Mouse (Mus musculus) neutrophil, adult 83 days (primary cell): ENCODE results near the gene Dohh. TPM values are rescaled to one million over a fixed set of nuclear protein-coding genes. Genes with fewer than 3 reads are reported as not detected.

ENCODE experiments used
- total RNA-seq, 2 experiments: library from RNA; stranded (reverse); gene quantifications; one replicate each; pipeline ENCODE4 v1.2.4; 2023

The Dohh gene
- total RNA-seq, result 10 to 100 TPM; 17.9 to 20.0 TPM

DNA sequence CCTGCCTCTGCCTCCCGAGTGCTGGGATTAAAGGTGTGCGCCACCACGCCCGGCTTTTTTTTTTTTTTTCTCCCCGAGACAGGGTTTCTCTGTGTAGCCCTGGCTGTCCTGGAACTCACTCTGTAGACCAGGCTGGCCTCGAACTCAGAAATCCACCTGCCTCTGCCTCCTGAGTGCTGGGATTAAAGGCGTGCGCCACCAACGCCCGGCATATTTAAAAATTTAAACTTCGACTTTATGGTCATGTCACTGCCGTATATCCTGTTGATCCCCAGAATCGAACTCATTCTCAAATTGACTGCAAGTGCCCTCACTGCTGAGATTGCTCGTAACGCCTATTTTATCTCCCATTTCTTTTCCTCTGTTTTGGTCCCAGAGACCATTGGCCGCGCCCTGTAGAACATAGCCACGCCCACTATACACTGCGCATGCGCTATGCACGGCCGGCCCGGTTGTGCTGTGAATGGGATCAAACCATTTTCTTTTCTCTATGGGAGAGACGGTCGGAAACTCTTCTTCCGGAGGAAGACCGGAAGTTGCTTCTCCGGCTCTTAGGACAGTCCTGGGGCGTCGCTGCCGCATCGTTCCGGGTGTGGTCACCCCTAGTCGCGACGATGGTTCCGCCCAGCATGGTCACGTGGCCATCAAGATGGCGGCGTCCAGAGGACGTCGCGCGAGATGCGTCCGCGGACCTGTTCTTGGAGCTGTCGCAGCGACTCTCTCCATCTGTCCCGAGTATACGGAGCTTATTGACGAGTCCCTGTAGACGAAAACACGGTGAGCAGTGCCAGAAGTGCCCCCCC lies at the start of gene Dohh, which contains the start of gene Gm48551:
Dohh (plus strand) TSS at position 627 of the 803 bp plus-strand sequence.
Gm48551 (plus strand) TSS at position 665 of the 803 bp plus-strand sequence.

DNA sequence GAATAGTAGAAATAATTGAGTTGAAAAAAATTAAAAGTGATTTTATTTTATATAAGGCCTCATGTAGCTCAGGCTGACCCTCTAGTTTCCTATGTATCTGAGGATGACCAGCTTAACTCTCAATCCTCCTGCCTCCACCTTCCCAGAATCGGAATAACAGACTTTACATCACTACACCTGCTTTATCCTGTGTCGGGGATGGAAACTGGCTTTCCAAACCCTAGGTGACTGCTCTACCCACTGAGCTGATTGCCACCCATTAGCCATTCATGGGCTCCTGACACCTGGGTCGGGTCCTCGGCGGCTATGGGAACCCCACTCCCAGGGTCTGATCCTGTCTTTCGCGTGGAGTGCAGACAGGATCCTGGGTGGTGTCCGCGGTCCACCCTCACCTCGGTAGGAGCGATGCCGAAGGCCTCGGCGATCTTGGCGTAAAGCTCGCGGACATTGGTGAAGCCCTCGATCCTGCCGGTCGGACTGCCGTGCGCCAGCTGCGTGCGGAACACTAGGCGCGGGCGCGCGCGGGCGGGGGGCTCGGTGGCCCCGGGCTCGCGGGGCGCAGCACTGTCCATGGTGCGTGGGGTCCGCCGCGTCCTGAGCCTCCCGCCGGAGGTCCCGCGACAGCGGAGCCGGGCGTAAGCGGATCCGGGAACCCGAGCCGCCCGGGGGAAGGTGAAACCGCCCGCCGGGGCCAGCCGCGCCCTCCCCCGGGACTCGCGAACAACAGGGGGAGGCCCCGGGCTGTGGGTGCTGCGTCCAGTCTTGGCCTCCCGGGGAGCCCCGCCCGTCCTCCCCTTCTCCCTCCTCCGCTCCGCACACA lies 41.3 kb upstream of the Dohh start, which contains the start of gene Gipc3:
Gipc3 (minus strand) TSS at position 581 of the 820 bp plus-strand sequence.

DNA sequence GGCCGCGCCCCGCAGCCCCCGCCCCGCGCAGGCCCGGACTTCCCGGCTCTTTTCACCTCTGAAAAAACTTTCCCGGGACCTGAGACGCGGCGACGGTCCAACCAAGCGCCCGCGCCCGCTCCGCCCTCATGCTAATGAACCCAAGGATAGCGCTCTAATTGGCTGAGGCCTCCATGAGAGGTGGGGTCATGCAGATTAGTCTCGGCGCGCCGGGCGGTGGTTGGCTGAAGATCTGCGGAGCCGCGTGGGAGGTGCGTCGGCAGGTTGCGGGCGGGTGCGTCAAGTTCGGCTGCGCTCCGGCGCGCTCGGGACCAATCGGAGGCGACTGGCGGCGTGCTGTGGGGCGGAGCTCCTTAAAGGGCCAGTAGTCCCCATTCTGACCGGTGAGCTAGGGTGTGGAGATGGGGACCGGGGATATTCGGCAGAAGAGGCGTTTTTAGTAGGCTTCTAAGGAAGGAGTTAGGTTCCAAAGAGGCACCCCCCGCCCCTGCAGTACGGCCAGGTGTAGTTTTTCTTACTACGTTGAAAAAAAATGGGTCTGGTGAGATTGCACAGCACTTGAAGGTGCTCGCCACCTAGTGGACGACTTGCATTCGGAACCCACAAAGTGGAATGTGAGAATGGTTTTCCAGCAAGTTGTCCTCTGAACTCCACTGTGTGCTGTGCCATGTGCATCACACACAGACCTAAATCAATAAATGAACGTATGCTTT lies 33.7 kb upstream of the Dohh start, which contains the start of gene Hmg20b:
Hmg20b (minus strand) TSS at position 130 of the 713 bp plus-strand sequence.

DNA sequence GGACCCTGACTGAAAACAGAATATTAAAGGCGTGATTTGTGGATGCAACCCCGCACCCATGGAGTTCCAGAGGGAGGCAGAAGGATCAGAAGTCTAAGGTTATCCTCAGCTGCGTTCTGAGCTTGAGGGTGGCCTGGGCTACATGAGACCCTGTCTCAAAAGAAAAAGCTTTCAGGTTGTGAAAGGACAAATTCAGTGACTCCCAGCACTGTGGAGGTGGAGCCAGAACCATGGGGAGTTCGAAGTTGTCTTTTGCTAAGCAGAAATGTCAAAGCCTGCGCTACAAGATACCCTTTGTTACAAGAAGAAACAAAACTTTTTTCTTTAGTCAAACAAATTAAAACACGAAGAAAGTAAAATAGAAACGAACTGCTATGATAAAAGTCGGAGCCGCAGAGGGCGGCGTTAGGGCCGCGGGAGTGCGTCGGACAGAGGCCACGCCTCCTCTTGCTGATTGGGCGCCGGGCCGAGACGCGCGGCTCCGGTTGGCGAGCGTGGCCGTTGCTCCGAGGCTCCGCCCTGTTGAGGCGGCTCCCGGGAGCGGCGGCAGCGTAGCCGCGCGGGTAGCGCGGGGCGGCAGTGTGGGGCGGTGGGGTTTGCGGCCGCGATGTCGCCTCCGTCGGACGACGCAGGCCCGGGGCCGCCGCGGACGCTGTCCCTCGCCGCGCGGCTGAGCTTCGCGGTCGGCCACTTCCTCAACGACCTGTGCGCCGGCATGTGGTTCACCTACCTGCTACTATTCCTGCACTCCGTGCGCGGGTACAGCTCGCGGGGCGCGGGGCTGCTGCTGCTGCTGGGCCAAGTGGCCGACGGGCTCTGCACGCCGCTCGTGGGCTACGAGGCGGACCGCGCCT lies 27.0 kb upstream of the Dohh start, which contains the start of gene Mfsd12:
Mfsd12 (plus strand) TSS at position 501 of the 854 bp plus-strand sequence.

DNA sequence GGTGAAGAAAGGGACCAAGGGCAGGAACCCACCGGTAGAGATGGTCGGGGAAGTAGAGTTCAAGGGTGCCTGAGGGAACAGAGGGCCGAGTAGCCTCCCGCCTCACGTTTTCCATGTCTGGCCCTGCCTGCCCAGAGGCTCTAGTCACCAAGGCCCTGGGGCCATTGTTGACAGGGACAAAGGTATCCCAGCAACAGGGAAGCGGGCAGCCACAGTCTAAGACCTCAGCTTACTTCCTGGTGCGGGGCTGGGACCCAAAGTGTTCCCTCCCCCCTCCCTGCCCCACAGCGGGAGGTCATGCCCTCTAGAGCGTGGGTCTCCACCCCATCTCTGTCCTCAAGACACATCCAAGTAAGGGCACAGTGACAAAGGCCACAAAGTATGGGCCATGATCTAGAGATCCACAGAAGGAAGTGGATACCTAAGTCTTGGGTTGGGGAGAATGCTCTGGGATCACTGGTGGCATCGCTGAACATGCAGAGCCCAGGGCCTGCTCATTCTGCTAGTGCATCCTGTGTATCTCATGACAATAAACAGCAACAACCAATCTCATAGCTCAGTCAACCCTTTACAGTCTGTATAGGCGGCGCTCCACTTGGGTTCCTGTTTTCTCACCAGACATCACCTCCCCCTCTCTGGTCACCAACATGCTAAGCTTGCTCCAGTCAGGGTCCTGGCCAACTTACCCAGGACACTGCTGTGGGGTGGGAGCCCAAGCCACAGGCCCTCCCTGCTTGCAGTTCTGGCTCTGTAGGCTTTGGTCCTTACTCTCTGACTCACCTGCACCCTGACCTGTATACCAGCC lies 18.4 kb upstream of the Dohh start, which contains the start of gene 4930404N11Rik:
4930404N11Rik (minus strand) TSS at position 145 of the 805 bp plus-strand sequence.

DNA sequence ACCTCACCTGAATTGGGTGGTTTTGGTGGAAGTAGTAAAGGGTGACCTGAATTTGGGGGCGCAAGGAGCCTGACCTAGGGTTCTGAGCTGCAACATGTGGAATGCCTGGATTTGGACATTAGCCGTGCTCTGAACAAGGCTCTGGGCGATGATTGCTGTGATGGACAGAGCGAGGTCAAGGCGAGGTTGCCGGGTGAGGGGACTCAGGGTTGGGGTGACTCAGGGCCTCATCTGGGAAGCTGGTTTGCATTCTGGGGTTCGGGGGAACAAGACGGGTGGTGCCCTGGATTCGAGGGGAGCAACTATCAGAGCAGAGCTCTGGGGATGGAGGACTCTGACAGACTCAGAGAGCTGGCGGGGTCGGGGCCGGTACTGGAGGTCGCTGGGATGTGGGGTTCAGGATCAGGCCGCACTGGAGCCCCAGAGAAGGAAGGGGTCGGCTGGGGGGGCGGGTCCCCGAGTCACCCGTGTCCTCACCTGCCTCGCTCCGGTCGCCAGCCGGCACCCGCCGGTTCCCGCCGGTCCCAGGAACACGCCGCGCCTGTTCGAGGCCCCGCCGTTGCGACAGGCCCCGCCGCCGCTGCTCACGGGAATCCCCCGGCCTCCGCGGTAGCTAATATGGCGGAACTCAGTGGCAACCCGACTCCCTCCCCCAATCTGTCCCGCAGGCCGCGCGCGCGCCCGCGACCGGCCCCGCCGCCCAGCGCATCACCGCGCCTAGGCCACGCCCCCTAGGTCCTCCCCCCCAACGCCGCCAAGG lies 6.3 kb upstream of the Dohh start, which contains the start of gene Fzr1:
Fzr1 (minus strand) TSS at position 724 of the 760 bp plus-strand sequence.

DNA sequence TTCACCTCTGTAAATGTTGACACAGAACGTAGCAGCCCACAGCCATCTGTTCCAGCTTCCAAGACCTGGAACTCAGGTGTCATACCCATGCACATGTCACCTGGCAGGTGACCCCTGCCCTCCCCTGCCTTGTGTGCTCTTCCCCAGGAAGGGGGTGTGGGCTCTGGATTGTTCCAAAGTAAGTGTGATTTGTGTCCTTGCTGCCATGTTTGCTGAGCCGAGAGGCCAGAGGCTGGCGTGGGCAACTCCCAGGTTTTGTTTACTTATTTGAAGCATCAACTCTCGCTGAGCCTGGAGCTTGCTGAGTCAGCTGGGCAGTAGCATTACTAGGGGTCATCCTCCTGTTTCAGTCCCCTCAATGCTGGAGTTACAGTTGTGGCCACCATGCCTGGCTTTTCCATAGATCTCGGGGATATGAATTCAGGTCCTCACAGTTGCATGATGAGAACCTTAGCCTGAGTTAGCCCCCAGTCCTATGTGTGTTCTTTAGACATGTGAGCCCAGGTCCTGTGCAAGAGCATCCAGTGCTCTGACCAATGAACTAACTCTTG lies 4.4 kb downstream of the Dohh start, which contains the start of gene Gm48552:
Gm48552 (plus strand) TSS at position 501 of the 551 bp plus-strand sequence.

DNA sequence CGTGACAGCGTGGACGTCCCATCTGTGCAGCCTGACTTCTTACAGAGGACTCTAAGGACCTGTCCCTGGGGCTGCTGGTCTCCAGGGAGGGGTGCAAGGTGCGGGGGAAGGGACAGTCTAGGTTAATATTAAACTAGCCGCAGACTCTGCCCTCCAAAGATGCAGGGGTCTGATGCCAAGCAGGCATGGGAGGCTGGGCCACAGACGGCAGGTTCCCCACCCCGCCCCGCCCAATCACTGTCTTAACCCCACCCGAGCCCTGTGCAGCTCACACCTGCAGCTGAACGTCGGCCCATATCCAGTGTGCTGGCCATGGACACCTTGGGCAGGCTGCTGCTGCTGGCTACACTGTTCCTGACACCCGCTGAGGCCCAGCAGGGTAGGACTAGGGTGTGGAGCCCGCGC lies 8.6 kb downstream of the Dohh start, which contains the start of gene Smim24:
Smim24 (plus strand) TSS at position 271 of the 405 bp plus-strand sequence.

Other genes starting within 250 kb of the Dohh start
- 10 to 100 TPM; 62.4 to 68.5 TPM for gene Zbtb7a, start 249.2 kb upstream of the Dohh start, total RNA-seq
- 10 to 100 TPM; 27.3 to 29.5 TPM for gene Pias4, start 216.5 kb upstream of the Dohh start, total RNA-seq
- 100 to 1,000 TPM; 824 to 844 TPM for gene Eef2, start 207.8 kb upstream of the Dohh start, total RNA-seq
- gene Dapk3, start 201.4 kb upstream of the Dohh start, total RNA-seq, result 10 to 100 TPM; 26.8 to 31.2 TPM
- gene 4930442H23Rik, start 200.6 kb upstream of the Dohh start, total RNA-seq, result not detected
- gene Nmrk2, start 182.4 kb upstream of the Dohh start, total RNA-seq, result not detected
- gene Atcay, start 153.6 kb upstream of the Dohh start, total RNA-seq, result not detected
- 1 to 10 TPM in 1 of 2 experiments, under 1 TPM in 1; 0.44 to 1.5 TPM for gene Zfr2, start 151.3 kb upstream of the Dohh start, total RNA-seq
- 1 to 10 TPM; 7.1 to 10.0 TPM for gene Matk, start 131.5 kb upstream of the Dohh start, total RNA-seq
- 10 to 100 TPM; 36.4 to 40.7 TPM for gene Mrpl54, start 117.5 kb upstream of the Dohh start, total RNA-seq
- gene Apba3, start 117.5 kb upstream of the Dohh start, total RNA-seq, result 10 to 100 TPM; 28.2 to 28.6 TPM
- 1 to 10 TPM; 5.6 to 5.8 TPM for gene Tjp3, start 92.8 kb upstream of the Dohh start, total RNA-seq
- gene Pip5k1c, start 91.5 kb upstream of the Dohh start, total RNA-seq, result 10 to 100 TPM; 84.7 to 91.8 TPM
- 10 to 100 TPM; 27.9 to 30.2 TPM for gene Cactin, start 63.3 kb upstream of the Dohh start, total RNA-seq
- under 1 TPM in 1 of 2 experiments, not detected in 1; 0.64 TPM for gene Tbxa2r, start 55.7 kb upstream of the Dohh start, total RNA-seq
- gene Gipc3, start 41.2 kb upstream of the Dohh start, total RNA-seq, result not detected
- gene Hmg20b, start 33.9 kb upstream of the Dohh start, total RNA-seq, result 10 to 100 TPM; 38.3 to 46.6 TPM
- 10 to 100 TPM; 19.2 to 20.1 TPM for gene Mfsd12, start 26.9 kb upstream of the Dohh start, total RNA-seq
- 1 to 10 TPM; 3.8 to 4.8 TPM for gene 4930404N11Rik, start 18.6 kb upstream of the Dohh start, total RNA-seq
- gene Fzr1, start 5.9 kb upstream of the Dohh start, total RNA-seq, result 10 to 100 TPM; 51.4 to 52.7 TPM
- under 1 TPM; 0.53 to 0.70 TPM for gene Gm48551, start within 50 bp of the Dohh start, total RNA-seq
- gene Gm48552, start 4.6 kb downstream of the Dohh start, total RNA-seq, result 1 to 10 TPM; 1.1 to 1.3 TPM
- 10 to 100 TPM in 1 of 2 experiments, 1 to 10 TPM in 1; 7.1 to 10.6 TPM for gene Smim24, start 8.6 kb downstream of the Dohh start, total RNA-seq
- gene Nfic, start 71.2 kb downstream of the Dohh start, total RNA-seq, result 10 to 100 TPM; 64.6 to 69.7 TPM
- gene Celf5, start 98.3 kb downstream of the Dohh start, total RNA-seq, result not detected
- 100 to 1,000 TPM; 130 to 141 TPM for gene Ncln, start 112.0 kb downstream of the Dohh start, total RNA-seq
- 10 to 100 TPM; 66.7 to 79.7 TPM for gene S1pr4, start 115.7 kb downstream of the Dohh start, total RNA-seq
- 10 to 100 TPM; 32.1 to 33.5 TPM for gene Gna15, start 139.8 kb downstream of the Dohh start, total RNA-seq
- 10 to 100 TPM; 10.4 to 15.4 TPM for gene Gna11, start 160.8 kb downstream of the Dohh start, total RNA-seq
- 100 to 1,000 TPM; 321 to 355 TPM for gene Aes, start 175.1 kb downstream of the Dohh start, total RNA-seq
- 1 to 10 TPM; 1.4 to 1.5 TPM for gene Tle2, start 190.1 kb downstream of the Dohh start, total RNA-seq
- gene Tle6, start 216.6 kb downstream of the Dohh start, total RNA-seq, result 1 to 10 TPM; 3.9 to 4.4 TPM
- 1 to 10 TPM; 1.3 to 1.6 TPM for gene BC025920, start 221.8 kb downstream of the Dohh start, total RNA-seq
- gene Sirt6, start 243.4 kb downstream of the Dohh start, total RNA-seq, result 10 to 100 TPM; 12.8 to 13.5 TPM
- 1 to 10 TPM; 2.0 to 2.9 TPM for gene Ankrd24, start 244.1 kb downstream of the Dohh start, total RNA-seq